24 mouse cellular contexts compared by ENCODE assay signal in genomic region chr2:171657125-171657524, GRCm38 (mm10).
DNase-seq lines count a peak whose midpoint lies in the region; ATAC-seq and TF ChIP-seq lines count a peak whose summit lies in the region.
"Had no signal": no experiment of that assay in that cellular context is flagged by ENCODE, and none has a peak within 500 bp of the region (broad histone marks: within the 10 kb centered on the region; RNA-seq: fewer than 3 reads in every experiment).

No protein-coding gene starts in this region.

- TF ChIP-seq CTCF in midbrain, postnatal 0 days (IDR thresholded peaks at IDR 0.05) = no peak

- no peaks in the 10 kb centered on the region for H3K4me1 ChIP-seq in heart, embryonic 11.5 days (ENCODE audit: control insufficient read depth, insufficient read depth, low read length)
- H3K4me1 ChIP-seq in midbrain, embryonic 11.5 days (ENCODE audit: control insufficient read depth, insufficient read depth, low read length) = no peaks in the 10 kb centered on the region
- H3K4me1 ChIP-seq in midbrain, postnatal 0 days (ENCODE audit: insufficient read depth, low read length) = no peaks in the 10 kb centered on the region
- peaks cover 7% of the 10 kb centered on the region for H3K4me1 ChIP-seq in midbrain, embryonic 13.5 days (replicated peaks)
- no peaks in the 10 kb centered on the region for H3K4me1 ChIP-seq in midbrain, embryonic 14.5 days (ENCODE audit: control insufficient read depth, insufficient read depth, low read length)
- H3K4me1 ChIP-seq: forebrain, embryonic 13.5 days had no signal

- H3K36me3 ChIP-seq in heart, embryonic 11.5 days (ENCODE audit: control insufficient read depth, insufficient read depth, low read length) = no peaks in the 10 kb centered on the region
- no peaks in the 10 kb centered on the region for H3K36me3 ChIP-seq in midbrain, embryonic 11.5 days (ENCODE audit: control insufficient read depth, insufficient read depth, low read length)
- no peaks in the 10 kb centered on the region for H3K36me3 ChIP-seq in midbrain, postnatal 0 days (ENCODE audit: insufficient read depth, low read length)
- no peaks in the 10 kb centered on the region for H3K36me3 ChIP-seq in midbrain, embryonic 13.5 days
- no peaks in the 10 kb centered on the region for H3K36me3 ChIP-seq in midbrain, embryonic 14.5 days (ENCODE audit: control insufficient read depth, insufficient read depth, low read length)
- H3K36me3 ChIP-seq: embryonic facial prominence, embryonic 10.5 days; embryonic facial prominence, embryonic 12.5 days; forebrain, embryonic 15.5 days; G1E had no signal

- DNase-seq in heart, adult 11 months = peak; percentile 53
- DNase-seq in midbrain, embryonic 11.5 days (ENCODE audit: low spot score, missing footprints) = peak; percentile 85
- DNase-seq in midbrain, postnatal 0 days (ENCODE audit: low spot score) = no peak
- DNase-seq in midbrain, embryonic 14.5 days = no peak
- DNase-seq: adrenal gland, adult 8-10 months; adrenal gland, postnatal 14 days; adrenal gland, postnatal 36 days; B cell, adult 2 months; cerebellum, adult 11-12 months; cerebellum, adult 2 months; cerebellum, adult 9-10 months; cerebellum, postnatal 10 days; cerebellum, postnatal 25 days had no signal

- no peaks in the 10 kb centered on the region for H3K9me3 ChIP-seq in heart, embryonic 11.5 days (replicated peaks; ENCODE audit: control insufficient read depth, low read length)
- H3K9me3 ChIP-seq in midbrain, embryonic 11.5 days (ENCODE audit: control insufficient read depth, low read length) = no peaks in the 10 kb centered on the region
- H3K9me3 ChIP-seq in midbrain, postnatal 0 days (ENCODE audit: low read length) = no peaks in the 10 kb centered on the region
- H3K9me3 ChIP-seq in midbrain, embryonic 13.5 days = no peaks in the 10 kb centered on the region
- H3K9me3 ChIP-seq in midbrain, embryonic 14.5 days (ENCODE audit: control insufficient read depth, low read length) = no peaks in the 10 kb centered on the region
- H3K9me3 ChIP-seq: embryonic facial prominence, embryonic 10.5 days; embryonic facial prominence, embryonic 12.5 days; forebrain, embryonic 13.5 days; forebrain, embryonic 15.5 days had no signal

- H3K27ac ChIP-seq in heart, embryonic 11.5 days (ENCODE audit: low read depth, low read length) = no peak overlapping the region
- H3K27ac ChIP-seq in midbrain, embryonic 11.5 days (ENCODE audit: low read depth, low read length) = no peak overlapping the region
- H3K27ac ChIP-seq in midbrain, postnatal 0 days (ENCODE audit: low read depth, low read length) = no peak overlapping the region
- H3K27ac ChIP-seq in midbrain, embryonic 13.5 days = peak overlapping the region; percentile 27; the same call in 1 of the 2 replicates
- H3K27ac ChIP-seq in midbrain, embryonic 14.5 days (replicated peaks; ENCODE audit: low read depth, low read length) = no peak overlapping the region
- H3K27ac ChIP-seq: embryonic facial prominence, embryonic 10.5 days; forebrain, embryonic 13.5 days; forebrain, embryonic 15.5 days had no signal

- ATAC-seq in heart, embryonic 11.5 days (replicated peaks; ENCODE audit: insufficient number of reproducible peaks, low FRiP score, low TSS enrichment) = no peak
- 0 out of 2 replicates have a peak, but pooled peaks have one; percentile 44 for ATAC-seq in midbrain, embryonic 11.5 days (ENCODE audit: low FRiP score)
- no peak for ATAC-seq in midbrain, postnatal 0 days (ENCODE audit: low FRiP score)
- ATAC-seq in midbrain, embryonic 13.5 days = no peak
- no peak for ATAC-seq in midbrain, embryonic 14.5 days (ENCODE audit: low FRiP score, low TSS enrichment)
- ATAC-seq: activated CD4-positive, CD25-positive, alpha-beta regulatory T cell, adult 4 months; CD4-positive, CD25-positive, alpha-beta regulatory T cell, adult 4 months; forebrain, embryonic 13.5 days; forebrain, embryonic 15.5 days; Patski had no signal

- H3K4me2 ChIP-seq in heart, embryonic 11.5 days = no peak overlapping the region
- no peak overlapping the region for H3K4me2 ChIP-seq in midbrain, embryonic 11.5 days
- no peak overlapping the region for H3K4me2 ChIP-seq in midbrain, postnatal 0 days (ENCODE audit: low read depth, low read length, poor library complexity, severe bottlenecking)
- H3K4me2 ChIP-seq in midbrain, embryonic 13.5 days (replicated peaks) = no peak overlapping the region
- H3K4me2 ChIP-seq in midbrain, embryonic 14.5 days (ENCODE audit: low read length) = no peak overlapping the region
- H3K4me2 ChIP-seq: embryonic facial prominence, embryonic 12.5 days; forebrain, embryonic 13.5 days; forebrain, embryonic 15.5 days had no signal

- H3K4me3 ChIP-seq in heart, embryonic 11.5 days (ENCODE audit: low read depth, low read length) = no peak overlapping the region
- no peak overlapping the region for H3K4me3 ChIP-seq in midbrain, embryonic 11.5 days (ENCODE audit: low read depth, low read length)
- H3K4me3 ChIP-seq in midbrain, postnatal 0 days (ENCODE audit: low read depth, low read length) = no peak overlapping the region
- H3K4me3 ChIP-seq in midbrain, embryonic 13.5 days (replicated peaks) = no peak overlapping the region
- no peak overlapping the region for H3K4me3 ChIP-seq in midbrain, embryonic 14.5 days (replicated peaks; ENCODE audit: low read depth, low read length)
- H3K4me3 ChIP-seq: embryonic facial prominence, embryonic 10.5 days; embryonic facial prominence, embryonic 12.5 days; forebrain, embryonic 13.5 days; forebrain, embryonic 15.5 days had no signal

- WGBS in heart, embryonic 11.5 days (ENCODE audit: insufficient replicate concordance) = 42% methylated on average over 7 of the region's 7 CpGs
- WGBS in midbrain, embryonic 11.5 days = 48% methylated on average over 7 of the region's 7 CpGs
- WGBS in midbrain, postnatal 0 days = 47% methylated on average over 7 of the region's 7 CpGs
- WGBS in midbrain, embryonic 13.5 days = 43% methylated on average over 7 of the region's 7 CpGs
- 49% methylated on average over 7 of the region's 7 CpGs for WGBS in midbrain, embryonic 14.5 days

- no peaks in the 10 kb centered on the region for H3K27me3 ChIP-seq in heart, embryonic 11.5 days (ENCODE audit: control insufficient read depth, insufficient read depth, low read length)
- H3K27me3 ChIP-seq in midbrain, embryonic 11.5 days (ENCODE audit: control insufficient read depth, insufficient read depth, low read length) = no peaks in the 10 kb centered on the region
- H3K27me3 ChIP-seq in midbrain, postnatal 0 days (ENCODE audit: insufficient read depth, low read length) = no peaks in the 10 kb centered on the region
- no peaks in the 10 kb centered on the region for H3K27me3 ChIP-seq in midbrain, embryonic 13.5 days
- H3K27me3 ChIP-seq in midbrain, embryonic 14.5 days (ENCODE audit: control insufficient read depth, insufficient read depth, low read length) = no peaks in the 10 kb centered on the region
- H3K27me3 ChIP-seq: CH12.LX; embryonic facial prominence, embryonic 12.5 days; forebrain, embryonic 13.5 days; forebrain, embryonic 15.5 days; Patski had no signal

- no peak overlapping the region for H3K9ac ChIP-seq in heart, embryonic 11.5 days (ENCODE audit: low read depth, low read length)
- no peak overlapping the region for H3K9ac ChIP-seq in midbrain, embryonic 11.5 days (ENCODE audit: low read length)
- H3K9ac ChIP-seq in midbrain, postnatal 0 days (replicated peaks; ENCODE audit: low read length, poor library complexity, severe bottlenecking) = no peak overlapping the region
- H3K9ac ChIP-seq in midbrain, embryonic 13.5 days (replicated peaks) = no peak overlapping the region
- no peak overlapping the region for H3K9ac ChIP-seq in midbrain, embryonic 14.5 days (replicated peaks; ENCODE audit: low read length)
- H3K9ac ChIP-seq: embryonic facial prominence, embryonic 12.5 days; forebrain, embryonic 13.5 days; forebrain, embryonic 15.5 days had no signal

Comparison
In these comparisons a context has a peak if more than half of its experiments do, and no peak if none do; other contexts are left out.
1. DNase-seq: peak in heart, adult 11 months (single experiment) and midbrain, embryonic 11.5 days (single experiment); none in midbrain, postnatal 0 days (single experiment) and midbrain, embryonic 14.5 days (single experiment).